ENCODE assay signal across 8 mouse cellular contexts in genomic region chr9:115309381-115309971, GRCm38 (mm10). TPM values are rescaled to one million over a fixed set of nuclear protein-coding genes. Genes with fewer than 3 reads are reported as not detected.
A peak's percentile ranks its signal among the peaks of the same experiment; 100 is the strongest.
DNase-seq lines count a peak whose midpoint lies in the region; ATAC-seq and TF ChIP-seq lines count a peak whose summit lies in the region.

No protein-coding gene starts in this region.

- peak overlapping the region; percentile 97 for H3K27ac ChIP-seq in kidney, adult 2 months (ENCODE audit: insufficient read depth, low read depth, low read length)
- no peak overlapping the region for H3K27ac ChIP-seq in ES-Bruce4 (ENCODE audit: insufficient read depth, low read length)
- peak overlapping the region; percentile 99 for H3K27ac ChIP-seq in embryonic facial prominence, embryonic 10.5 days (replicated peaks)
- H3K27ac ChIP-seq in intestine, postnatal 0 days (ENCODE audit: low read depth, low read length): peak overlapping the region; percentile 97
- peak overlapping the region; percentile 99 for H3K27ac ChIP-seq in midbrain, embryonic 13.5 days

- H3K9me3 ChIP-seq in ES-Bruce4 (replicated peaks; ENCODE audit: control insufficient read depth, insufficient read depth, low read length, poor library complexity, severe bottlenecking): no peaks in the 10 kb centered on the region
- no peaks in the 10 kb centered on the region for H3K9me3 ChIP-seq in embryonic facial prominence, embryonic 10.5 days
- no peaks in the 10 kb centered on the region for H3K9me3 ChIP-seq in intestine, postnatal 0 days (ENCODE audit: control insufficient read depth)
- no peaks in the 10 kb centered on the region for H3K9me3 ChIP-seq in midbrain, embryonic 13.5 days

- TF ChIP-seq EP300 in ES-Bruce4 (IDR thresholded peaks at IDR 0.05; ENCODE audit: insufficient read depth, low read depth, low read length): no peak

- WGBS in kidney, adult 2 months: under 1% methylated on average over 65 of the region's 65 CpGs
- WGBS in embryonic facial prominence, embryonic 10.5 days: under 1% methylated on average over 65 of the region's 65 CpGs
- WGBS in intestine, postnatal 0 days: under 1% methylated on average over 54 of the region's 65 CpGs
- under 1% methylated on average over 59 of the region's 65 CpGs for WGBS in midbrain, embryonic 13.5 days

- H3K4me3 ChIP-seq in kidney, adult 2 months (ENCODE audit: insufficient read depth, low read depth, low read length): peak overlapping the region; percentile 93
- H3K4me3 ChIP-seq in ES-Bruce4 (ENCODE audit: low read depth, low read length): peak overlapping the region; percentile 92
- H3K4me3 ChIP-seq in embryonic facial prominence, embryonic 10.5 days: peak overlapping the region; percentile 98
- peak overlapping the region; percentile 95 for H3K4me3 ChIP-seq in intestine, postnatal 0 days (ENCODE audit: low read depth, low read length)
- peak overlapping the region; percentile 82 for H3K4me3 ChIP-seq in midbrain, embryonic 13.5 days (replicated peaks)

- DNase-seq in kidney, adult 2 months: no peak
- DNase-seq in kidney, adult 11 months: no peak
- peak; percentile 73 for DNase-seq in embryonic facial prominence, embryonic 10.5 days (ENCODE audit: low spot score)
- DNase-seq in urinary bladder, postnatal 10 days (ENCODE audit: low spot score): no peak
- DNase-seq in gastrocnemius, postnatal 36 days: no peak

- peaks cover 9% of the 10 kb centered on the region; the same call in 1 of the 2 replicates for H3K4me1 ChIP-seq in kidney, adult 2 months (ENCODE audit: control insufficient read depth, insufficient read depth, low read length)
- H3K4me1 ChIP-seq in ES-Bruce4 (ENCODE audit: control insufficient read depth, insufficient read depth, low read length): peaks cover 2% of the 10 kb centered on the region
- H3K4me1 ChIP-seq in embryonic facial prominence, embryonic 10.5 days: peaks cover 48% of the 10 kb centered on the region
- peaks cover 8% of the 10 kb centered on the region for H3K4me1 ChIP-seq in intestine, postnatal 0 days (replicated peaks; ENCODE audit: control insufficient read depth, insufficient read depth, low read length)
- H3K4me1 ChIP-seq in midbrain, embryonic 13.5 days (replicated peaks): peaks cover 37% of the 10 kb centered on the region

- H3K36me3 ChIP-seq in kidney, adult 2 months (ENCODE audit: control insufficient read depth, insufficient read depth, low read length): no peaks in the 10 kb centered on the region
- peaks cover 8% of the 10 kb centered on the region; the same call in 1 of the 2 replicates for H3K36me3 ChIP-seq in ES-Bruce4 (ENCODE audit: control insufficient read depth, insufficient read depth, low read length, poor library complexity, severe bottlenecking)
- H3K36me3 ChIP-seq in embryonic facial prominence, embryonic 10.5 days (replicated peaks): no peaks in the 10 kb centered on the region
- no peaks in the 10 kb centered on the region for H3K36me3 ChIP-seq in intestine, postnatal 0 days (ENCODE audit: control insufficient read depth, insufficient read depth)
- no peaks in the 10 kb centered on the region for H3K36me3 ChIP-seq in midbrain, embryonic 13.5 days

- intact Hi-C loops in gastrocnemius, postnatal 36 days (cut with DNase I): no loop called here

- H3K27me3 ChIP-seq in kidney, adult 2 months (replicated peaks; ENCODE audit: control insufficient read depth, insufficient read depth, low read length): no peaks in the 10 kb centered on the region
- H3K27me3 ChIP-seq in ES-Bruce4 (ENCODE audit: control insufficient read depth, insufficient read depth, low read length, poor library complexity, severe bottlenecking): no peaks in the 10 kb centered on the region
- no peaks in the 10 kb centered on the region for H3K27me3 ChIP-seq in embryonic facial prominence, embryonic 10.5 days (replicated peaks; ENCODE audit: low read depth, poor library complexity, severe bottlenecking)
- H3K27me3 ChIP-seq in intestine, postnatal 0 days (replicated peaks; ENCODE audit: control insufficient read depth, insufficient read depth, low read length): no peaks in the 10 kb centered on the region
- peaks cover 3% of the 10 kb centered on the region; the same call in 1 of the 2 replicates for H3K27me3 ChIP-seq in midbrain, embryonic 13.5 days

- no peak for TF ChIP-seq CTCF in kidney, adult 2 months (conservative IDR thresholded peaks at IDR 0.05; ENCODE audit: insufficient read depth, insufficient read length, low read depth, low read length)
- no peak for TF ChIP-seq CTCF in ES-Bruce4 (IDR thresholded peaks at IDR 0.05; ENCODE audit: low read depth, low read length)
- TF ChIP-seq CTCF in intestine, postnatal 0 days (IDR thresholded peaks at IDR 0.05; ENCODE audit: low read depth): 0 out of 2 replicates have a peak, but pooled peaks have one; percentile 30

- no peak for ATAC-seq in intestine, postnatal 0 days
- ATAC-seq in midbrain, embryonic 13.5 days: peak; percentile 12

- H3K9ac ChIP-seq in ES-Bruce4 (ENCODE audit: low read depth, poor library complexity, severe bottlenecking): peak overlapping the region; percentile 96
- peak overlapping the region; percentile 76 for H3K9ac ChIP-seq in intestine, postnatal 0 days (ENCODE audit: low read depth, low read length)
- peak overlapping the region; percentile 97 for H3K9ac ChIP-seq in midbrain, embryonic 13.5 days (replicated peaks)

- H3K4me2 ChIP-seq in intestine, postnatal 0 days (replicated peaks; ENCODE audit: low read depth): peak overlapping the region; percentile 70
- peak overlapping the region; percentile 63 for H3K4me2 ChIP-seq in midbrain, embryonic 13.5 days (replicated peaks)

- no peak for TF ChIP-seq POLR2A in kidney, adult 2 months (IDR thresholded peaks at IDR 0.05; ENCODE audit: low read depth, low read length)
- TF ChIP-seq POLR2A in ES-Bruce4 (IDR thresholded peaks at IDR 0.05; ENCODE audit: insufficient read depth, low read length): no peak

RNA-seq across cellular contexts. Expression of gene Stt3b, which starts 0.7 kb away (rescaled TPM):
- polyA plus RNA-seq in kidney, adult 2 months (2012; rRNA removed): 45.9 and 48.9 TPM in 2 replicates
- 118 and 120 TPM in 2 replicates for polyA plus RNA-seq in ES-Bruce4 (2011; ENCODE audit: insufficient read depth, insufficient read length, low read depth, missing spikeins)
- 85.4 and 93.6 TPM in 2 replicates for polyA plus RNA-seq in embryonic facial prominence, embryonic 10.5 days (2016; fragmentation: Nextera tagmentation; extraction: Ambion mirVana)
- 51.5 and 54.1 TPM in 2 replicates for polyA plus RNA-seq in intestine, postnatal 0 days (2015; fragmentation: Nextera tagmentation; extraction: Ambion mirVana)
- polyA plus RNA-seq in midbrain, embryonic 13.5 days (2015; fragmentation: Nextera tagmentation; extraction: Ambion mirVana): 68.3 and 74.2 TPM in 2 replicates
- total RNA-seq in gastrocnemius, postnatal 36 days (2021): 10 to 100 TPM; 67.9 to 78.6 TPM
